ENCODE assay signal across 21 mouse cellular contexts in genomic region chr1:153453146-153453642, GRCm38 (mm10). TPM values are rescaled to one million over a fixed set of nuclear protein-coding genes. Genes with fewer than 3 reads are reported as not detected.
DNase-seq lines count a peak whose midpoint lies in the region; ATAC-seq and TF ChIP-seq lines count a peak whose summit lies in the region.
"Had no signal": no experiment of that assay in that cellular context is flagged by ENCODE, and none has a peak within 500 bp of the region (broad histone marks: within the 10 kb centered on the region; RNA-seq: fewer than 3 reads in every experiment).

No protein-coding gene starts in this region.

- in situ Hi-C loops in ES-E14 (cut with MboI; ENCODE audit: low sequenced_read_pairs in 2 of 2, unreplicated experiment in 2 of 2), result loop anchor here in 1 of 2 experiments (10.0 kb wide), 1 partner anchor 598 kb away; no protein-coding TSS in a partner anchor

- TF ChIP-seq EP300 in liver, postnatal 0 days (IDR thresholded peaks at IDR 0.05; ENCODE audit: low read depth), result no peak

- no peak overlapping the region for H3K27ac ChIP-seq in forebrain, embryonic 12.5 days
- H3K27ac ChIP-seq in forebrain, embryonic 16.5 days (ENCODE audit: low read length), result no peak overlapping the region
- H3K27ac ChIP-seq in liver, embryonic 13.5 days, result no peak overlapping the region; the same call in 1 of the 2 replicates
- no peak overlapping the region for H3K27ac ChIP-seq in liver, postnatal 0 days (ENCODE audit: low read depth)
- H3K27ac ChIP-seq in ES-E14 (ENCODE audit: insufficient read depth, low read depth, low read length, poor library complexity, severe bottlenecking), result 0 out of 2 replicates have a peak overlapping the region, but pooled peaks have one; percentile 24
- H3K27ac ChIP-seq: embryonic facial prominence, embryonic 12.5 days; heart, embryonic 13.5 days; macrophage; stomach, embryonic 15.5 days had no signal

- WGBS in forebrain, embryonic 12.5 days, result 85% methylated on average over 3 of the region's 3 CpGs
- 83% methylated on average over 3 of the region's 3 CpGs for WGBS in forebrain, embryonic 16.5 days
- 81% methylated on average over 3 of the region's 3 CpGs for WGBS in liver, embryonic 13.5 days (ENCODE audit: insufficient replicate concordance)
- 86% methylated on average over 3 of the region's 3 CpGs for WGBS in liver, postnatal 0 days (ENCODE audit: insufficient replicate concordance)

- ATAC-seq in forebrain, embryonic 12.5 days (ENCODE audit: low FRiP score), result peak; percentile 9; the same call in 1 of the 2 replicates
- no peak for ATAC-seq in forebrain, embryonic 16.5 days
- ATAC-seq in liver, embryonic 13.5 days (ENCODE audit: low read depth), result peak; percentile 28; the same call in 1 of the 2 replicates
- ATAC-seq in liver, postnatal 0 days, result no peak
- ATAC-seq in megakaryocyte-erythroid progenitor cell, adult 5-6 weeks (replicated peaks; ENCODE audit: low FRiP score, low TSS enrichment, poor library complexity, severe bottlenecking), result 0 out of 2 replicates have a peak, but pooled peaks have one; percentile 13

- TF ChIP-seq CTCF in liver, postnatal 0 days (IDR thresholded peaks at IDR 0.05; ENCODE audit: low read depth), result no peak

- no peak overlapping the region for H3K4me2 ChIP-seq in forebrain, embryonic 12.5 days
- H3K4me2 ChIP-seq in forebrain, embryonic 16.5 days (ENCODE audit: low read length), result no peak overlapping the region
- H3K4me2 ChIP-seq in liver, embryonic 13.5 days, result no peak overlapping the region
- H3K4me2 ChIP-seq in liver, postnatal 0 days (ENCODE audit: low read depth, low read length), result no peak overlapping the region
- H3K4me2 ChIP-seq: embryonic facial prominence, embryonic 12.5 days; heart, embryonic 13.5 days; stomach, embryonic 15.5 days had no signal

- H3K27me3 ChIP-seq in forebrain, embryonic 12.5 days, result no peaks in the 10 kb centered on the region
- no peaks in the 10 kb centered on the region for H3K27me3 ChIP-seq in forebrain, embryonic 16.5 days (replicated peaks; ENCODE audit: control insufficient read depth, insufficient read depth, low read length)
- H3K27me3 ChIP-seq in liver, embryonic 13.5 days, result no peaks in the 10 kb centered on the region
- no peaks in the 10 kb centered on the region for H3K27me3 ChIP-seq in liver, postnatal 0 days (ENCODE audit: insufficient read depth, low read length)
- H3K27me3 ChIP-seq: embryonic facial prominence, embryonic 12.5 days; heart, embryonic 13.5 days; stomach, embryonic 15.5 days had no signal

- no peak overlapping the region for H3K4me3 ChIP-seq in forebrain, embryonic 12.5 days (replicated peaks)
- H3K4me3 ChIP-seq in forebrain, embryonic 16.5 days (replicated peaks; ENCODE audit: low read length), result no peak overlapping the region
- H3K4me3 ChIP-seq in liver, embryonic 13.5 days (replicated peaks), result no peak overlapping the region
- no peak overlapping the region for H3K4me3 ChIP-seq in liver, postnatal 0 days (ENCODE audit: low read depth, low read length)
- no peak overlapping the region for H3K4me3 ChIP-seq in ES-E14 (ENCODE audit: insufficient read depth in 1 of 2, low read depth in 1 of 2, low read length in 2 of 2, poor library complexity in 1 of 2, severe bottlenecking in 1 of 2)
- H3K4me3 ChIP-seq: embryonic facial prominence, embryonic 12.5 days; heart, embryonic 13.5 days; stomach, embryonic 15.5 days had no signal

- no peaks in the 10 kb centered on the region for H3K9me3 ChIP-seq in forebrain, embryonic 12.5 days
- H3K9me3 ChIP-seq in forebrain, embryonic 16.5 days (ENCODE audit: control insufficient read depth, low read length), result no peaks in the 10 kb centered on the region
- no peaks in the 10 kb centered on the region for H3K9me3 ChIP-seq in liver, embryonic 13.5 days (replicated peaks)
- no peaks in the 10 kb centered on the region for H3K9me3 ChIP-seq in liver, postnatal 0 days (ENCODE audit: low read length)
- no peaks in the 10 kb centered on the region for H3K9me3 ChIP-seq in ES-E14 (ENCODE audit: control insufficient read depth, insufficient read depth, low read depth, low read length)
- H3K9me3 ChIP-seq: embryonic facial prominence, embryonic 12.5 days; heart, embryonic 13.5 days; stomach, embryonic 15.5 days had no signal

- no peak for DNase-seq in liver, embryonic 13.5 days
- no peak for DNase-seq in liver, postnatal 0 days
- peak; percentile 28 for DNase-seq in ES-E14 (ENCODE audit: low read depth, low spot score)
- DNase-seq in spleen, adult 18-20 months, result no peak
- DNase-seq in gastrocnemius, adult 18-20 months (ENCODE audit: low spot score), result no peak
- DNase-seq: cerebellum, postnatal 36 days; heart, postnatal 4 days; kidney, adult 11 months; kidney, postnatal 4 days; lung, adult 2 months; retina, postnatal 1 day; thymus, postnatal 14 days had no signal

- H3K4me1 ChIP-seq in forebrain, embryonic 12.5 days, result no peaks in the 10 kb centered on the region
- no peaks in the 10 kb centered on the region for H3K4me1 ChIP-seq in forebrain, embryonic 16.5 days (replicated peaks; ENCODE audit: control insufficient read depth, insufficient read depth, low read length)
- H3K4me1 ChIP-seq in liver, embryonic 13.5 days (replicated peaks), result no peaks in the 10 kb centered on the region
- no peaks in the 10 kb centered on the region for H3K4me1 ChIP-seq in liver, postnatal 0 days (ENCODE audit: insufficient read depth)
- H3K4me1 ChIP-seq in ES-E14 (ENCODE audit: control insufficient read depth in 2 of 2, insufficient read depth in 2 of 2, low read length in 2 of 2, poor library complexity in 1 of 2), result peaks cover 0 to 5% of the 10 kb centered on the region in 2 experiments; a peak in 1 of 4 replicates
- H3K4me1 ChIP-seq: embryonic facial prominence, embryonic 12.5 days; heart, embryonic 13.5 days; stomach, embryonic 15.5 days had no signal

- no peak overlapping the region for H3K9ac ChIP-seq in forebrain, embryonic 12.5 days
- no peak overlapping the region for H3K9ac ChIP-seq in forebrain, embryonic 16.5 days (replicated peaks; ENCODE audit: low read depth, low read length)
- H3K9ac ChIP-seq in liver, embryonic 13.5 days, result no peak overlapping the region
- no peak overlapping the region for H3K9ac ChIP-seq in liver, postnatal 0 days (replicated peaks)
- H3K9ac ChIP-seq in ES-E14 (ENCODE audit: insufficient read depth, low read depth, low read length, poor library complexity, severe bottlenecking), result no peak overlapping the region
- H3K9ac ChIP-seq: embryonic facial prominence, embryonic 12.5 days; heart, embryonic 13.5 days; stomach, embryonic 15.5 days had no signal

- H3K36me3 ChIP-seq in forebrain, embryonic 12.5 days (replicated peaks), result peaks cover 42% of the 10 kb centered on the region
- peaks cover 27% of the 10 kb centered on the region for H3K36me3 ChIP-seq in forebrain, embryonic 16.5 days (ENCODE audit: control insufficient read depth, insufficient read depth)
- H3K36me3 ChIP-seq in liver, embryonic 13.5 days, result peaks cover 44% of the 10 kb centered on the region
- H3K36me3 ChIP-seq in liver, postnatal 0 days (replicated peaks; ENCODE audit: insufficient read depth, low read length), result peaks cover 34% of the 10 kb centered on the region
- H3K36me3 ChIP-seq in ES-E14 (ENCODE audit: control insufficient read depth, insufficient read depth, low read length, poor library complexity, severe bottlenecking), result peaks cover 14% of the 10 kb centered on the region

TF ChIP-seq in ES-E14, 5 proteins besides CTCF, POLR2A, EP300 and RAD21:
- TF ChIP-seq HCFC1 (IDR thresholded peaks at IDR 0.05; ENCODE audit: borderline replicate concordance, insufficient read depth, low read length), result no peak
- peak; percentile 43; the same call in 1 of the 2 replicates for TF ChIP-seq ZNF384 (IDR thresholded peaks at IDR 0.05; ENCODE audit: low read depth, low read length)
- TF ChIP-seq MAFK (IDR thresholded peaks at IDR 0.05; ENCODE audit: insufficient read depth, low read depth, low read length), result no peak
- TF ChIP-seq ZC3H11A (IDR thresholded peaks at IDR 0.05; ENCODE audit: borderline replicate concordance, low read depth, low read length), result no peak
- no peak for TF ChIP-seq CHD2 (IDR thresholded peaks at IDR 0.05; ENCODE audit: low read depth, low read length)
TF ChIP-seq in ES-E14: peak in this region for 1.

RNA-seq across cellular contexts. Expression of gene Shcbp1l, which starts 28.2 kb away (rescaled TPM):
- polyA plus RNA-seq in forebrain, embryonic 12.5 days (2016; fragmentation: Nextera tagmentation; extraction: Ambion mirVana), result 0.12 and 0.29 TPM in 2 replicates
- polyA plus RNA-seq in forebrain, embryonic 16.5 days (2015; fragmentation: Nextera tagmentation; extraction: Ambion mirVana), result 0.14 and 0.67 TPM in 2 replicates
- 0.21 and 0.23 TPM in 2 replicates for polyA plus RNA-seq in liver, embryonic 13.5 days (2015; fragmentation: Nextera tagmentation; extraction: Ambion mirVana)
- polyA plus RNA-seq in liver, postnatal 0 days (2015; fragmentation: Nextera tagmentation; extraction: Ambion mirVana), result 0.05 TPM in 2 replicates
- 2.3 and 3.1 TPM in 2 replicates for total RNA-seq in ES-E14 (2012; rRNA removed)
- 1.3 and 1.6 TPM in 2 replicates for total RNA-seq in megakaryocyte-erythroid progenitor cell, adult 5-6 weeks (2014; fragmentation: Nextera tagmentation)
- 0.34 and 0.70 TPM in 2 replicates for total RNA-seq in megakaryocyte-erythroid progenitor cell, adult 5-6 weeks (2017)
- not detected for total RNA-seq in gastrocnemius, adult 18-20 months (2021)
- total RNA-seq: heart, postnatal 4 days; monocyte, adult 5-6 weeks had no signal
- polyA plus RNA-seq: small intestine, adult 2 months had no signal

RNA-seq across cellular contexts. Expression of gene Dhx9, which starts 34.3 kb away (rescaled TPM):
- 51.1 and 58.9 TPM in 2 replicates for polyA plus RNA-seq in forebrain, embryonic 12.5 days (2016; fragmentation: Nextera tagmentation; extraction: Ambion mirVana)
- 30.8 and 38.4 TPM in 2 replicates for polyA plus RNA-seq in forebrain, embryonic 16.5 days (2015; fragmentation: Nextera tagmentation; extraction: Ambion mirVana)
- 15.3 and 18.6 TPM in 2 replicates for polyA plus RNA-seq in liver, embryonic 13.5 days (2015; fragmentation: Nextera tagmentation; extraction: Ambion mirVana)
- polyA plus RNA-seq in liver, postnatal 0 days (2015; fragmentation: Nextera tagmentation; extraction: Ambion mirVana), result 7.7 and 9.9 TPM in 2 replicates
- 142 and 160 TPM in 2 replicates for total RNA-seq in ES-E14 (2012; rRNA removed)
- total RNA-seq in megakaryocyte-erythroid progenitor cell, adult 5-6 weeks (2014; fragmentation: Nextera tagmentation), result 209 and 268 TPM in 2 replicates
- total RNA-seq in megakaryocyte-erythroid progenitor cell, adult 5-6 weeks (2017), result 136 and 213 TPM in 2 replicates
- total RNA-seq in gastrocnemius, adult 18-20 months (2021), result 10 to 100 TPM; 21.4 to 24.4 TPM

Comparison
In these comparisons a context has a peak if more than half of its experiments do, and no peak if none do; other contexts are left out.
1. ATAC-seq: peak in forebrain, embryonic 12.5 days (single experiment), liver, embryonic 13.5 days (single experiment) and megakaryocyte-erythroid progenitor cell, adult 5-6 weeks (single experiment); none in forebrain, embryonic 16.5 days (single experiment) and liver, postnatal 0 days (single experiment).